Mouse (Mus musculus) thymus, adult 2 months (tissue): ENCODE results near the gene Frmpd3. TPM values are rescaled to one million over a fixed set of nuclear protein-coding genes. Genes with fewer than 3 reads are reported as not detected.
"Not testable (repeated sequence)": the region's sequence is repeated elsewhere in the genome, so short reads cannot be mapped to it uniquely, and the experiment has no call there.

Experiments used
- DNase-seq: peaks from one replicate; pipeline ENCODE4 v3.0.0; 2021
- H3K27ac ChIP-seq: fragments of 200-500 bp; 2 replicates; pipeline ENCODE4 v1.5.1; 2012; ENCODE audit warnings: low read length, control low read depth; ENCODE audit not compliant: control insufficient read depth, insufficient read depth
- H3K27me3 ChIP-seq: fragments of 200-500 bp; 2 replicates; pipeline ENCODE4 v1.6.1; 2012; ENCODE audit warnings: mild to moderate bottlenecking, low read length, moderate library complexity, mixed read lengths; ENCODE audit not compliant: control insufficient read depth, insufficient read depth
- H3K36me3 ChIP-seq: fragments of 200-500 bp; 2 replicates; pipeline ENCODE4 v1.6.1; 2012; ENCODE audit warnings: mild to moderate bottlenecking, low read length, moderate library complexity; ENCODE audit not compliant: control insufficient read depth, insufficient read depth
- H3K4me1 ChIP-seq: fragments of 200-500 bp; replicated peaks from 2 replicates; pipeline ENCODE4 v1.6.1; 2012; ENCODE audit warnings: low read length; ENCODE audit not compliant: control insufficient read depth, insufficient read depth
- H3K4me3 ChIP-seq: fragments of 200-500 bp; 2 replicates; pipeline ENCODE4 v1.5.1; 2012; ENCODE audit warnings: mild to moderate bottlenecking, low read length, control low read depth, moderate library complexity; ENCODE audit not compliant: control insufficient read depth, insufficient read depth
- CTCF ChIP-seq: fragments of 200-500 bp; IDR thresholded peaks from 2 replicates; pipeline ENCODE4 v1.5.1; 2012; ENCODE audit warnings: mild to moderate bottlenecking, control low read depth, low read length, moderate library complexity, borderline replicate concordance; ENCODE audit not compliant: control insufficient read depth, poor library complexity, insufficient read depth; ENCODE audit errors: extremely low read depth
- POLR2A ChIP-seq: fragments of 200-500 bp; IDR thresholded peaks from 2 replicates; pipeline ENCODE4 v1.6.1; 2012; ENCODE audit warnings: mild to moderate bottlenecking, low read length, control low read depth, moderate library complexity; ENCODE audit not compliant: control insufficient read depth, poor library complexity, insufficient read depth; ENCODE audit errors: extremely low read depth
- WGBS: fragments of 180-500 bp; shearing (Covaris S2); methylation state at CpG from one replicate; pipeline ENCODE4 v1.1.7; 2018; 5-methylcytosine and 5-hydroxymethylcytosine counted together
- polyA plus RNA-seq: library from polyadenylated mRNA; depleted of rRNA; stranded (reverse); fragments of >200 nt; gene quantifications from 2 replicates; pipeline ENCODE4 v1.2.3, GENCODE M21; 2012; rRNA removed

Frmpd3 gene
- 0.09 and 0.10 TPM in 2 replicates for polyA plus RNA-seq

GRCm38 (mm10) chrX:140341656-140342392 lies at the start of gene Frmpd3:
Gene Frmpd3 (plus strand): TSS chrX:140342263.
- Histone ChIP-seq H3K4me1 (no peaks in the 10 kb centered on the region), H3K27me3 (no peaks in the 10 kb centered on the region), H3K27ac (no peak within 1 kb of the TSS), H3K4me3 (no peak within 1 kb of the TSS), H3K36me3 (no peaks in the 10 kb centered on the region)
- DNase-seq: no peak
- 10% methylated on average over 24 of the region's 24 CpGs for WGBS
- TF ChIP-seq POLR2A: no peak

GRCm38 (mm10) chrX:140303731-140304130 lies 38.3 kb upstream of the Frmpd3 start:
- DNase-seq: no peak
- H3K27me3 ChIP-seq: no peaks in the 10 kb centered on the region
- no peak overlapping the region for H3K4me3 ChIP-seq
- TF ChIP-seq POLR2A (no peak), CTCF (no peak)
- H3K27ac ChIP-seq: no peak overlapping the region
- 70% methylated on average over 4 of the region's 4 CpGs for WGBS
- H3K4me1 ChIP-seq: no peaks in the 10 kb centered on the region
- no peaks in the 10 kb centered on the region for H3K36me3 ChIP-seq

GRCm38 (mm10) chrX:140305652-140306051 lies 36.4 kb upstream of the Frmpd3 start:
- Histone ChIP-seq H3K27me3 (no peaks in the 10 kb centered on the region), H3K36me3 (no peaks in the 10 kb centered on the region), H3K27ac (no peak overlapping the region), H3K4me1 (no peaks in the 10 kb centered on the region), H3K4me3 (no peak overlapping the region)
- no peak for DNase-seq
- 89% methylated on average over 7 of the region's 7 CpGs for WGBS
- no peak for TF ChIP-seq POLR2A
- TF ChIP-seq CTCF: no peak

- TF ChIP-seq CTCF (no peak), POLR2A (no peak)
- no peak for DNase-seq
- Histone ChIP-seq H3K27me3 (no peaks in the 10 kb centered on the region), H3K27ac (no peak overlapping the region), H3K4me1 (no peaks in the 10 kb centered on the region), H3K4me3 (no peak overlapping the region), H3K36me3 (no peaks in the 10 kb centered on the region)
- 89% methylated on average over 4 of the region's 4 CpGs for whole genome bisulfite sequencing
These were observed 24.1 kb upstream of the Frmpd3 start for GRCm38 (mm10) chrX:140317931-140318330.

GRCm38 (mm10) chrX:140319131-140319530 lies 22.9 kb upstream of the Frmpd3 start:
- Histone ChIP-seq H3K4me1 (no peaks in the 10 kb centered on the region), H3K36me3 (no peaks in the 10 kb centered on the region), H3K4me3 (no peak overlapping the region), H3K27me3 (no peaks in the 10 kb centered on the region), H3K27ac (no peak overlapping the region)
- WGBS: 93% methylated on average over 6 of the region's 6 CpGs
- no peak for DNase-seq
- TF ChIP-seq CTCF: no peak
- no peak for TF ChIP-seq POLR2A

GRCm38 (mm10) chrX:140320671-140321070 lies 21.4 kb upstream of the Frmpd3 start:
- DNase-seq, H3K4me3 ChIP-seq: not testable (repeated sequence)

GRCm38 (mm10) chrX:140342393-140343163 lies 515 bp downstream of the Frmpd3 start:
- H3K4me1 ChIP-seq: no peaks in the 10 kb centered on the region
- no peak overlapping the region for H3K27ac ChIP-seq
- no peak overlapping the region for H3K4me3 ChIP-seq
- WGBS: 6% methylated on average over 23 of the region's 25 CpGs
- H3K36me3 ChIP-seq: no peaks in the 10 kb centered on the region
- TF ChIP-seq POLR2A (no peak), CTCF (no peak)
- no peaks in the 10 kb centered on the region for H3K27me3 ChIP-seq
- DNase-seq: no peak

More at GRCm38 (mm10) chrX:140320671-140321070, 21.4 kb upstream of the Frmpd3 start:
- not testable (repeated sequence) for H3K36me3 ChIP-seq, H3K27ac ChIP-seq, H3K27me3 ChIP-seq, H3K4me1 ChIP-seq
- WGBS: 95% methylated on average over 1 of the region's 1 CpGs
